In the genomic region with DNA sequence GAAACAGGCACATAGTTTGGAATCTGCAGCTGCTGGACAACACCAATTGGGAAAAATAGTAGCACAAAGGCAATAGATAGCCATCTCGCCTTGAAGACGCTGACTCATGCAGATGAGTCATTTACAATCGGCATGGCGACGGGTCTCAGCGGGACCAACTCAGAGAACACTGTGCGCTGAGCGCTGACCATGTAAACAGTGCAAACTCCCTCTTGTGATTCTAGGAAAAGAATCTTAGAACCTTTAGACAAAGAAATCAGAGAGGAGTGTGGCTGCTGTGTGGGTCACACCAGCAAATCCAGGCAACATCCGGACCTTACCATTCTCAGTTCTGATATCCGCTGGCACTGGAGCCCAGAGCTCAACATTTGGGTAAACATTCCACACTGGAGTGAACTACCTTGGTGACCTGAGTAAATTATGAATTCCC, we compare ENCODE assay signal across 8 mouse cellular contexts. TPM values are rescaled to one million over a fixed set of nuclear protein-coding genes. Genes with fewer than 3 reads are reported as not detected.
DNase-seq lines count a peak whose midpoint lies in the region; ATAC-seq and TF ChIP-seq lines count a peak whose summit lies in the region.

No protein-coding gene starts in this region.

- WGBS in forebrain, embryonic 11.5 days, result 69% methylated on average over 10 of the region's 10 CpGs

- H3K27me3 ChIP-seq in forebrain, embryonic 11.5 days (ENCODE audit: control insufficient read depth, insufficient read depth, low read length), result no peaks in the 10 kb centered on the region

- H3K36me3 ChIP-seq in forebrain, embryonic 11.5 days (ENCODE audit: control insufficient read depth, insufficient read depth, low read length), result no peaks in the 10 kb centered on the region

- H3K9ac ChIP-seq in forebrain, embryonic 11.5 days (ENCODE audit: low read length), result no peak overlapping the region

- ATAC-seq in frontal cortex, adult (ENCODE audit: low TSS enrichment), result peak; percentile 76
- peak; percentile 81 for ATAC-seq in granulocyte monocyte progenitor cell, adult 5-6 weeks (replicated peaks; ENCODE audit: poor library complexity, severe bottlenecking)
- peak; percentile 64 for ATAC-seq in megakaryocyte-erythroid progenitor cell, adult 5-6 weeks (replicated peaks; ENCODE audit: low FRiP score, low TSS enrichment, poor library complexity, severe bottlenecking)
- ATAC-seq in forebrain, embryonic 11.5 days (replicated peaks; ENCODE audit: low FRiP score), result no peak

- TF ChIP-seq CTCF in left cerebral cortex, adult 2 months (IDR thresholded peaks at IDR 0.05), result no peak

- intact Hi-C loops in left cerebral cortex, adult 2 months (cut with DNase I), result no loop called here

- no peak overlapping the region for H3K4me2 ChIP-seq in forebrain, embryonic 11.5 days (ENCODE audit: low read depth, low read length, severe bottlenecking)

- DNase-seq in frontal cortex, postnatal 25 days (ENCODE audit: low spot score in 2 of 2), result no peak
- peak; percentile 38 for DNase-seq in T-cell, adult 2 months (ENCODE audit: low spot score)
- peak; percentile 54 for DNase-seq in kidney, postnatal 10 days
- no peak for DNase-seq in left cerebral cortex, adult 2 months (ENCODE audit: extremely low spot score in 1 of 2, low spot score in 2 of 2)
- DNase-seq in forebrain, embryonic 11.5 days (ENCODE audit: low spot score), result no peak

- H3K9me3 ChIP-seq in forebrain, embryonic 11.5 days (ENCODE audit: control insufficient read depth, low read length), result no peaks in the 10 kb centered on the region

- H3K27ac ChIP-seq in left cerebral cortex, adult 2 months, result no peak overlapping the region; the same call in 1 of the 2 replicates
- H3K27ac ChIP-seq in forebrain, embryonic 11.5 days (ENCODE audit: low read depth, low read length), result no peak overlapping the region

- no peak overlapping the region for H3K4me3 ChIP-seq in left cerebral cortex, adult 2 months
- no peak overlapping the region for H3K4me3 ChIP-seq in forebrain, embryonic 11.5 days (ENCODE audit: low read depth, low read length)

- H3K4me1 ChIP-seq in forebrain, embryonic 11.5 days (replicated peaks; ENCODE audit: control insufficient read depth, insufficient read depth, low read length), result no peaks in the 10 kb centered on the region

RNA-seq across cellular contexts. Expression of gene Klf6, which starts 16.1 kb away (rescaled TPM):
- 8.9 and 11.3 TPM in 2 replicates for total RNA-seq in granulocyte monocyte progenitor cell, adult 5-6 weeks (2014; fragmentation: Nextera tagmentation)
- 59.3 and 73.1 TPM in 2 replicates for total RNA-seq in granulocyte monocyte progenitor cell, adult 5-6 weeks (2017)
- total RNA-seq in megakaryocyte-erythroid progenitor cell, adult 5-6 weeks (2014; fragmentation: Nextera tagmentation), result 4.3 and 10.6 TPM in 2 replicates
- total RNA-seq in megakaryocyte-erythroid progenitor cell, adult 5-6 weeks (2017), result 79.0 and 116 TPM in 2 replicates
- total RNA-seq in left cerebral cortex, adult 2 months (2021), result 10 to 100 TPM; 49.0 to 55.1 TPM
- polyA plus RNA-seq in forebrain, embryonic 11.5 days (2014; fragmentation: Nextera tagmentation; extraction: Ambion mirVana), result 49.5 and 51.8 TPM in 2 replicates

Comparison
In these comparisons a context has a peak if more than half of its experiments do, and no peak if none do; other contexts are left out.
1. DNase-seq: peak in T-cell, adult 2 months (single experiment) and kidney, postnatal 10 days (single experiment); none in frontal cortex, postnatal 25 days (0 of 2), left cerebral cortex, adult 2 months (0 of 2) and forebrain, embryonic 11.5 days (single experiment).